Mouse (Mus musculus): Measurements from ENCODE around the gene Galntl5.

- TF ChIP-seq CTCF (IDR thresholded peaks at IDR 0.05; ENCODE audit: extremely low read depth, insufficient read depth, low read length) = no peak
- TF ChIP-seq POLR2A (IDR thresholded peaks at IDR 0.05; ENCODE audit: extremely low read depth, insufficient read depth, low read length) = no peak
Observed at GRCm38 (mm10) chr5:25190521-25190920, 9.3 kb downstream of the Galntl5 start.
